Mouse (Mus musculus) lung, postnatal 0 days (tissue): ENCODE measurements around the gene Tnfsf9. TPM values are rescaled to one million over a fixed set of nuclear protein-coding genes. Genes with fewer than 3 reads are reported as not detected.

Source experiments
- ATAC-seq: fragments of 200-750 bp; cut with Nextera tagmentation; 2 replicates; pipeline ENCODE4 v1.8.0; 2017; ENCODE audit warnings: moderate library complexity
- DNase-seq: peaks from one replicate; pipeline ENCODE4 v3.0.0-alpha.2; 2016; ENCODE audit warnings: low spot score
- H3K27ac ChIP-seq: fragments of 300-500 bp; sonication (generic); 2 replicates; pipeline ENCODE4 v1.5.1; 2014; ENCODE audit warnings: antibody characterized with exemption, mild to moderate bottlenecking, low read length, mixed read lengths
- H3K27me3 ChIP-seq: fragments of 300-500 bp; sonication (generic); replicated peaks from 2 replicates; pipeline ENCODE4 v1.6.1; 2014; ENCODE audit warnings: low read length, mixed read lengths; ENCODE audit not compliant: insufficient read depth
- H3K36me3 ChIP-seq: fragments of 300-500 bp; sonication (generic); 2 replicates; pipeline ENCODE4 v1.6.1; 2014; ENCODE audit warnings: low read length, mixed read lengths; ENCODE audit not compliant: insufficient read depth
- H3K4me1 ChIP-seq: fragments of 300-500 bp; sonication (generic); 2 replicates; pipeline ENCODE4 v1.6.1; 2014; ENCODE audit warnings: antibody characterized with exemption, low read depth, low read length, mixed read lengths; ENCODE audit not compliant: insufficient read depth
- H3K4me2 ChIP-seq: fragments of 300-500 bp; sonication (generic); replicated peaks from 2 replicates; pipeline ENCODE4 v1.6.1; 2014; ENCODE audit warnings: low read depth, mild to moderate bottlenecking, low read length, moderate library complexity, mixed read lengths
- H3K4me3 ChIP-seq: fragments of 300-500 bp; sonication (generic); 2 replicates; pipeline ENCODE4 v1.5.1; 2014; ENCODE audit warnings: low read depth, low read length
- H3K9ac ChIP-seq: fragments of 300-500 bp; sonication (generic); replicated peaks from 2 replicates; pipeline ENCODE4 v1.6.1; 2014; ENCODE audit warnings: low read depth, mild to moderate bottlenecking
- H3K9me3 ChIP-seq: fragments of 300-500 bp; sonication (generic); 2 replicates; pipeline ENCODE4 v1.6.1; 2016; ENCODE audit warnings: low read length, mixed read lengths
- CTCF ChIP-seq: IDR thresholded peaks from 2 replicates; pipeline ENCODE4 v1.5.1; 2016; ENCODE audit warnings: antibody characterized with exemption, mild to moderate bottlenecking
- EP300 ChIP-seq: IDR thresholded peaks from 2 replicates; pipeline ENCODE4 v1.6.1; 2016; ENCODE audit warnings: antibody characterized with exemption, mild to moderate bottlenecking, control low read depth
- WGBS: fragments of 180-500 bp; shearing (Covaris S2); extraction: QIAGEN DNeasy Blood & Tissue Kit; methylation state at CpG from one replicate; pipeline ENCODE4 v1.1.7; 2014; 5-methylcytosine and 5-hydroxymethylcytosine counted together
- polyA plus RNA-seq: library from polyadenylated mRNA; unstranded; fragments of >200 nt; fragmentation: Nextera tagmentation; extraction: Ambion mirVana; gene quantifications from 2 replicates; pipeline ENCODE4 v1.2.1, GENCODE M21; 2015

Tnfsf9 gene
- polyA plus RNA-seq, 1 experiment from 2014 or later: 3.0 TPM

DNA sequence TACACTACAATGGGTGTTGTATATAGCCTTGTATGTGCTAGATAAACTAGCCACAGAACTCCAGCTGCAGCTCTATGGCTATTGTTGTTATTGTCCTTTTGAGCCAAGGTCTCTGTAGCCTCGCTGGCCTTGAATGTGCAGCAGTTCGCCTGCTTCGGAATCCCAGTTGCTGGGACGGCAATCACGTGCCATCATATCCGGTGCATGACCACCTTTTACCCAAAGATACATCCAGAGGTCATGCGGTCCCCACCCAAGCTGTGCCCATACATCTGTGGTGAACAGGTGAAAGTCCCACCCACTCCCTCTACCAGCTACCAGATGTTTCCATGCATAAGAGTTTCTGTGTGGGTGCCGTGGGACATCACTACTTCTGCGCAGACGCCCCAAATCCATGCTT lies 44.1 kb upstream of the Tnfsf9 start:
- DNase-seq (peak; percentile 11), ATAC-seq (no peak)
- Histone ChIP-seq H3K27me3 (peaks cover 13% of the 10 kb centered on the region; the same call in 1 of the 2 replicates), H3K9me3 (no peaks in the 10 kb centered on the region), H3K4me2 (peak overlapping the region; percentile 98), H3K9ac (no peak overlapping the region), H3K36me3 (no peaks in the 10 kb centered on the region), H3K4me1 (no peaks in the 10 kb centered on the region), H3K4me3 (peak overlapping the region; percentile 77; the same call in 1 of the 2 replicates), H3K27ac (peak overlapping the region; percentile 95)
- 40% methylated on average over 10 of the region's 10 CpGs for WGBS
- TF ChIP-seq EP300: no peak
- no peak for TF ChIP-seq CTCF

DNA sequence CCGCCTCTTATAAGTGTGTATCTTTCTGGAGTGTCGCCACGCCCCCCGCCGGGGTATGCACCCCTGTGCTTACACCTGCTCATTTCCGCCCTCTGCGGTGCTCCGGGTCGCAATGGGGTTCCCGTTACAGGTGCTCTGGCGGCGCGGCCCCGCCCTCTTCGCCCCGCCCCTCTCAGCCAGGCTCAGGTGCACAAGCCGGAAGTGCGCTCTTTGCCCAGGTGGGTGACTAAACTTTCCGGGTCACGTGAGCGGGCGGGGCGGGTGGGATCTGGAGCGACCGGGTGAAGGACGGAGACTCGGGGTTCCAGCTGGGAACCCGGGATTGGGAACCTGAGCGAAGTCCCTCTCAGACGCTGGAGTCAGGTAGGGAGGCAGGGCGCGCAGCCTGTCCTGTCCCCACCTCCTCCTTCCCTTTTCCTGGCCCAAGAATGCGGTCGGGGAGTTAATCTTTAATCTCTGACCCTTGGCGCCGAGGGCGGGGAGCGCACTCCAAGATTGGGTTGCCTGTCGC lies 43.1 kb upstream of the Tnfsf9 start:
- Histone ChIP-seq H3K4me3 (peak overlapping the region; percentile 55), H3K27ac (peak overlapping the region; percentile 95), H3K4me1 (no peaks in the 10 kb centered on the region), H3K9ac (peak overlapping the region; percentile 68), H3K27me3 (peaks cover 13% of the 10 kb centered on the region; the same call in 1 of the 2 replicates), H3K36me3 (no peaks in the 10 kb centered on the region), H3K9me3 (no peaks in the 10 kb centered on the region), H3K4me2 (peak overlapping the region; percentile 54)
- DNase-seq (peak; percentile 89), ATAC-seq (peak; percentile 66)
- WGBS: under 1% methylated on average over 38 of the region's 39 CpGs
- TF ChIP-seq EP300: 0 out of 2 replicates have a peak, but pooled peaks have one; percentile 18
- peak; percentile 15 for TF ChIP-seq CTCF

- H3K27ac ChIP-seq: peak overlapping the region; percentile 95
- 0% methylated on average over 22 of the region's 22 CpGs for WGBS
- peaks cover 13% of the 10 kb centered on the region; the same call in 1 of the 2 replicates for H3K27me3 ChIP-seq
- H3K4me3 ChIP-seq: peak overlapping the region; percentile 55
- no peak for TF ChIP-seq EP300
- TF ChIP-seq CTCF: no peak; the same call in 1 of the 2 replicates
- H3K9ac ChIP-seq: peak overlapping the region; percentile 68
- no peaks in the 10 kb centered on the region for H3K36me3 ChIP-seq
- H3K9me3 ChIP-seq: no peaks in the 10 kb centered on the region
- no peaks in the 10 kb centered on the region for H3K4me1 ChIP-seq
- DNase-seq: no peak
- no peak for ATAC-seq
- peak overlapping the region; percentile 54 for H3K4me2 ChIP-seq
Observed at GRCm38 (mm10) chr17:57062548-57062947, 42.6 kb upstream of the Tnfsf9 start.

GRCm38 (mm10) chr17:57063031-57063430 lies 42.1 kb upstream of the Tnfsf9 start:
- Histone ChIP-seq H3K36me3 (no peaks in the 10 kb centered on the region), H3K9me3 (no peaks in the 10 kb centered on the region), H3K4me2 (peak overlapping the region; percentile 54), H3K9ac (no peak overlapping the region), H3K27ac (peak overlapping the region; percentile 95), H3K4me1 (no peaks in the 10 kb centered on the region), H3K4me3 (peak overlapping the region; percentile 55; the same call in 1 of the 2 replicates), H3K27me3 (peaks cover 13% of the 10 kb centered on the region; the same call in 1 of the 2 replicates)
- peak; percentile 14 for ATAC-seq
- TF ChIP-seq CTCF: no peak
- no peak for TF ChIP-seq EP300
- peak; percentile 64 for DNase-seq
- WGBS: 11% methylated on average over 8 of the region's 8 CpGs

DNA sequence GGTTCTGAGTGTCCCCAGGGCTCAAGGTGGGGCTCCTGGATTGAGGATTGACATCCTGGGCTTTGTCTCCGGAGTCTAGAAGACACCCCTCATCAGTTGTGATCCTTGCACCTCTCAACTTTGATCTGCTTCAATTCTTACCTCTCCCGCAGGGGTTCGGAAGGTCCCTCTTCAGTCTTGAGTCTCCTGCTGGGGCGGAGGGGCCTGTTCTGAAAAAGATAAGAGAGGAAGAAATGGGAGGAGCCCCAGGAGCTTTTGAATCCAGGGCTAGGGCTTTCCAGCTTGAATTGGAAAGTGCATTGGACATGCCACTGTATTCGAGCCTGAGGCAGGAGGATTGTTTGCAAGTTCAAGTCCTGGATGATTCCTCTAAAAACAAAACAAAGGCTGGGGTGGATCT lies 38.2 kb upstream of the Tnfsf9 start:
- no peak for TF ChIP-seq CTCF
- TF ChIP-seq EP300: no peak
- H3K4me3 ChIP-seq: no peak overlapping the region
- DNase-seq: no peak

DNA sequence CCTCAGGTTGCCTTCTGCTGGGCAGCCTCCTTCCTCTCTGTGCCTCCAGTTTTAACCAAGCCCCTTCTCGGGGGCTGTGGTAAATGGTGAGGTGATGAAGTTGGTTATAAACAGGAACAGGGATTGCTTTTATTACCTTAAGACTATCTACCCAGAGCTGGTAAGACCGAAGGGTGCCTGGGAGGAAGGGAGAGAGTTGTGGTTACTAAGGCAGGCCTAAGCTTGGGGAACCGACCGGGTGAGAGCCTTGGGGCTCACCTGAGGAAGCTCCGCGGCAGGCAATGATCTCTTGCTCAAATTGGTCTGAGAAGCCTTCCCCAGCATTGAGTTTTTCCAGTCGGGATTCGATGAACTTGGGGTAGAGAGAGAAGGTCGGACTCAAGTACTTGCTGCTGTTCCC lies 34.9 kb upstream of the Tnfsf9 start:
- Histone ChIP-seq H3K9me3 (no peaks in the 10 kb centered on the region), H3K36me3 (no peaks in the 10 kb centered on the region), H3K9ac (no peak overlapping the region), H3K4me1 (no peaks in the 10 kb centered on the region), H3K27ac (no peak overlapping the region), H3K4me3 (no peak overlapping the region), H3K4me2 (no peak overlapping the region), H3K27me3 (no peaks in the 10 kb centered on the region)
- ATAC-seq (peak; percentile 19), DNase-seq (no peak)
- no peak for TF ChIP-seq EP300
- TF ChIP-seq CTCF: no peak
- 11% methylated on average over 9 of the region's 9 CpGs for WGBS

More for the DNA sequence above, 38.2 kb upstream of the Tnfsf9 start:
- Histone ChIP-seq H3K27me3 (peaks cover 8% of the 10 kb centered on the region; the same call in 1 of the 2 replicates), H3K9ac (no peak overlapping the region), H3K4me2 (no peak overlapping the region), H3K27ac (no peak overlapping the region), H3K4me1 (no peaks in the 10 kb centered on the region), H3K9me3 (no peaks in the 10 kb centered on the region), H3K36me3 (no peaks in the 10 kb centered on the region)
- no peak for ATAC-seq
- WGBS: 52% methylated on average over 5 of the region's 5 CpGs
